8 mouse cellular contexts compared by ENCODE assay signal in the genomic region with DNA sequence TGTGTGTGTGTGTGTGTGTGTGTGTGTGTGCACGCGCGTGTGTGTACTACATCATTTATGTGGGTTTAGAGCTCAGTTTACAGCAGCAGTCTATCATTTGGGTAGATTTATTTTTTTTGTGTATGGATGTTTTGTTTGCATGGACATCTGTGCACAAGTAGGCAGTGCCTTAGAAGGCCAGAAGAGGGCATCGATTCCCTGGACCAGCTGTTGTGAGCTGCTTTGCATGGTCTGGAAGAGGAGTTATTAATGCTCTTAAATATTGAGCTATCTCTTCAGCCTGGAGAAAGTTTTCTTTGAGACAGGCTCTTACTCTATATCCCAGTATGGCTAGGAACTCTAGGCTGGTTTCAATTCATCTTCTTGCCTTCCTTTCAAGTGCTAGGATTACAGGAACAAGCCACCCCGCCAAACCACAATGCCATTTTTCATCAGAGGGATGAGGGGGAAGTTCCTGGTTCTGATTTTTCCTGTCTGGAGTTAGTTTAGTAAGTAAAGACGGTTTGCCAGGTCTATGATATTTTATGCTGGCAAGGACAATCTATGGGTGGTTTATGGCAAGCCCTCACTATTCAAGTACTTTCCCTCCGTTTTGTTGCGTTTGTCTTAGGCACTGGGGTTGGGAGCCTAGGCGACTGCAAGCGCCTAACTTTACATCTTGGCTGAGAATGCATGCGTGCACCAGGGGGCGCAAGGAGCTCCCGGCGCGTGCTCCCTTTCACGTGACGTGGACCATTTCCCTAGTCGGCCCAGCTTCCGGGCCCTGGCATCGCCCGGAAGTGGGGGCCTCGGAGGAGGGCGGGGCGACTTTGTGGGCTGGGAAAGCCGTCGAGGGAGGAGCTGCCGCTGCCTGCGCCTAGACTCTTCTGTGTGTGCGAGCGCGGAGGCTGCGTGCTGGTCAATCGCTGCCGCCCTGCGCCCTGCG. TPM values are rescaled to one million over a fixed set of nuclear protein-coding genes. Genes with fewer than 3 reads are reported as not detected.
DNase-seq lines count a peak whose midpoint lies in the region; ATAC-seq and TF ChIP-seq lines count a peak whose summit lies in the region.

Gene Atp7a (plus strand): TSS at position 859 of the 925 bp plus-strand sequence.

- peak; percentile 80 for DNase-seq in WW6 (ENCODE audit: low read depth, low spot score)
- peak; percentile 67 to 85 for DNase-seq in cerebellum, postnatal 4 days (ENCODE audit: low spot score in 2 of 2)
- DNase-seq in gastrocnemius, adult 18-20 months (ENCODE audit: low spot score) = peak; percentile 93
- DNase-seq in left cerebral cortex, adult 2 months (ENCODE audit: extremely low spot score in 1 of 2, low spot score in 2 of 2) = peak; percentile 79 to 88
- DNase-seq in right cerebral cortex, adult 2 months (ENCODE audit: low spot score in 2 of 2) = peak; percentile 85 to 88
- DNase-seq in urinary bladder, postnatal 14 days (ENCODE audit: low spot score) = peak; percentile 94

- peak; percentile 97 for ATAC-seq in hindbrain, embryonic 16.5 days
- ATAC-seq in megakaryocyte, adult 5-6 weeks (ENCODE audit: poor library complexity, severe bottlenecking) = peak; percentile 95

- no peaks in the 10 kb centered on the region for H3K4me1 ChIP-seq in hindbrain, embryonic 16.5 days (ENCODE audit: control insufficient read depth, insufficient read depth, low read depth, low read length)

- H3K27me3 ChIP-seq in hindbrain, embryonic 16.5 days (replicated peaks; ENCODE audit: control insufficient read depth, insufficient read depth, low read length) = no peaks in the 10 kb centered on the region

- intact Hi-C loops in left cerebral cortex, adult 2 months (cut with DNase I) = loop anchor here (1.0 to 10.0 kb wide), 4 partner anchors 79 to 358 kb away; no protein-coding TSS in a partner anchor

- peak within 1 kb of the TSS; percentile 61 for H3K4me2 ChIP-seq in hindbrain, embryonic 16.5 days (ENCODE audit: low read length)

- H3K9ac ChIP-seq in hindbrain, embryonic 16.5 days (ENCODE audit: low read depth, low read length) = peak within 1 kb of the TSS; percentile 61

- peak within 1 kb of the TSS; percentile 49 for H3K4me3 ChIP-seq in hindbrain, embryonic 16.5 days (ENCODE audit: low read length)
- H3K4me3 ChIP-seq in left cerebral cortex, adult 2 months = peak within 1 kb of the TSS; percentile 53

- no peaks in the 10 kb centered on the region for H3K36me3 ChIP-seq in hindbrain, embryonic 16.5 days (ENCODE audit: control insufficient read depth, insufficient read depth, low read length)

- peak within 1 kb of the TSS; percentile 51; the same call in 1 of the 2 replicates for H3K27ac ChIP-seq in hindbrain, embryonic 16.5 days (ENCODE audit: low read depth, low read length)
- peak within 1 kb of the TSS; percentile 76 for H3K27ac ChIP-seq in left cerebral cortex, adult 2 months

- TF ChIP-seq CTCF in left cerebral cortex, adult 2 months (IDR thresholded peaks at IDR 0.05) = peak; percentile 64

- WGBS in hindbrain, embryonic 16.5 days = 25% methylated on average over 34 of the region's 36 CpGs

- no peaks in the 10 kb centered on the region for H3K9me3 ChIP-seq in hindbrain, embryonic 16.5 days (ENCODE audit: control insufficient read depth, low read length)

RNA-seq across cellular contexts. Expression of gene Atp7a, which starts in this region (rescaled TPM):
- 1 to 10 TPM; 7.2 to 7.5 TPM for total RNA-seq in gastrocnemius, adult 18-20 months (2021)
- 10.2 and 13.4 TPM in 2 replicates for polyA plus RNA-seq in hindbrain, embryonic 16.5 days (2015; fragmentation: Nextera tagmentation; extraction: Ambion mirVana)
- total RNA-seq in left cerebral cortex, adult 2 months (2021) = 1 to 10 TPM; 7.4 to 8.5 TPM
- 25.0 and 27.5 TPM in 2 replicates for total RNA-seq in megakaryocyte, adult 5-6 weeks (2015)
- total RNA-seq in megakaryocyte, adult 5-6 weeks (2017) = 23.5 and 46.6 TPM in 2 replicates

Comparison
In these comparisons a context has a peak if more than half of its experiments do, and no peak if none do; other contexts are left out.
1. Peak in every context shown above with its lines: DNase-seq, ATAC-seq, H3K4me3 ChIP-seq and H3K27ac ChIP-seq.